Mouse (Mus musculus) gastrocnemius, postnatal 36 days (tissue): ENCODE data around the gene Abcf2. TPM values are rescaled to one million over a fixed set of nuclear protein-coding genes. Genes with fewer than 3 reads are reported as not detected.
"Not testable (repeated sequence)": the region's sequence is repeated elsewhere in the genome, so short reads cannot be mapped to it uniquely, and the experiment has no call there.

ENCODE experiments used
- DNase-seq, 2 experiments: peaks; one replicate each; pipeline ENCODE4 v3.0.0; 2022
- intact Hi-C: fragments of 180-260 bp; cut with DNase I; formaldehyde crosslinking; loops from one replicate; pipeline ENCODE4 v1.15.1; 2025
- total RNA-seq, 2 experiments: library from RNA; stranded (reverse); gene quantifications; 2 replicates each; pipeline ENCODE4 v1.2.3; 2021

Gene Abcf2
- total RNA-seq, 2 experiments from 2014 or later = 94.7 to 104 TPM

- peak in 1 of 2 experiments; percentile 27 for DNase-seq
- intact Hi-C loops = loop anchor here (5.0 kb wide), 1 partner anchor 59 kb away; no protein-coding TSS in a partner anchor
These were observed 14.0 kb upstream of the Abcf2 start for GRCm38 (mm10) chr5:24591268-24591721.

- intact Hi-C loops = loop anchor here (5.0 kb wide), 1 partner anchor 58 kb away; no protein-coding TSS in a partner anchor
- no peak for DNase-seq
These were observed 12.5 kb upstream of the Abcf2 start for GRCm38 (mm10) chr5:24589511-24590500.

GRCm38 (mm10) chr5:24587200-24587577 lies 9.9 kb upstream of the Abcf2 start:
- intact Hi-C loops = no loop called here
- DNase-seq = peak in 1 of 2 experiments; percentile 18

- DNase-seq = peak; percentile 60 to 63
- intact Hi-C loops = no loop called here
These were observed 9.4 kb upstream of the Abcf2 start, which contains the start of gene Chpf2 for GRCm38 (mm10) chr5:24586547-24587199. Gene Chpf2, plus strand, starts transcription at chr5:24586741.

- no peak for DNase-seq
- intact Hi-C loops = no loop called here
These were observed 8.8 kb upstream of the Abcf2 start for GRCm38 (mm10) chr5:24586106-24586505.

GRCm38 (mm10) chr5:24578109-24578963 lies 1.1 kb upstream of the Abcf2 start:
- intact Hi-C loops = loop anchor here (5.0 kb wide), 1 partner anchor 36 kb away; the partner anchor contains the start of gene Asb10
- DNase-seq = no peak

GRCm38 (mm10) chr5:24576801-24577182 lies 475 bp downstream of the Abcf2 start:
- intact Hi-C loops = loop anchor here (5.0 kb wide), 1 partner anchor 34 kb away; the partner anchor contains the start of gene Asb10

GRCm38 (mm10) chr5:24575948-24576347 lies 1.3 kb downstream of the Abcf2 start:
- no peak for DNase-seq
- intact Hi-C loops = loop anchor here (5.0 kb wide), 1 partner anchor 34 kb away; the partner anchor contains the start of gene Asb10

More at GRCm38 (mm10) chr5:24576801-24577182, 475 bp downstream of the Abcf2 start:
- no peak for DNase-seq

- no peak for DNase-seq
- intact Hi-C loops = no loop called here
These were observed 20.6 kb downstream of the Abcf2 start, which contains the start of gene 4931409K22Rik for GRCm38 (mm10) chr5:24556709-24557108. Gene 4931409K22Rik, minus strand, starts transcription at chr5:24556809.

- DNase-seq, intact Hi-C loops: not testable (repeated sequence)
These were observed 21.9 kb downstream of the Abcf2 start for GRCm38 (mm10) chr5:24555335-24555734.

- intact Hi-C loops = no loop called here
These were observed 23.5 kb downstream of the Abcf2 start for GRCm38 (mm10) chr5:24553621-24554244.

GRCm38 (mm10) chr5:24551317-24551688 lies 26.0 kb downstream of the Abcf2 start:
- DNase-seq = no peak
- intact Hi-C loops = no loop called here

More at GRCm38 (mm10) chr5:24553621-24554244, 23.5 kb downstream of the Abcf2 start:
- no peak for DNase-seq

GRCm38 (mm10) chr5:24550598-24551316 lies 26.5 kb downstream of the Abcf2 start:
- DNase-seq = no peak
- intact Hi-C loops = no loop called here

- intact Hi-C loops = loop anchor here (5.0 kb wide), 1 partner anchor 35 kb away; the partner anchor contains the start of gene Abcf2
- DNase-seq = no peak
These were observed 34.6 kb downstream of the Abcf2 start for GRCm38 (mm10) chr5:24542643-24543042.

GRCm38 (mm10) chr5:24541144-24541569 lies 36.1 kb downstream of the Abcf2 start:
- intact Hi-C loops = loop anchor here (5.0 kb wide), 1 partner anchor 36 kb away; the partner anchor contains the start of gene Abcf2
- no peak for DNase-seq

- intact Hi-C loops = loop anchor here (5.0 kb wide), 1 partner anchor 37 kb away; the partner anchor contains the start of gene Abcf2
- peak; percentile 65 to 72 for DNase-seq
These were observed 36.7 kb downstream of the Abcf2 start, which contains the start of gene Asb10 for GRCm38 (mm10) chr5:24540387-24541143. Gene Asb10, minus strand, starts transcription at chr5:24540978.

- no peak for DNase-seq
- intact Hi-C loops = loop anchor here (5.0 kb wide), 1 partner anchor 38 kb away; the partner anchor contains the start of gene Abcf2
These were observed 37.5 kb downstream of the Abcf2 start for GRCm38 (mm10) chr5:24539571-24540296.
